Mouse (Mus musculus) neural tube, embryonic 10.5 days (tissue): ENCODE measurements around the gene Zfp683.

Experiments used
- DNase-seq: peaks from one replicate; pipeline ENCODE4 v3.0.0-alpha.2; 2017; ENCODE audit warnings: low spot score; ENCODE audit errors: extremely low spot score

The Zfp683 gene

GRCm38 (mm10) chr4:134090521-134091224 lies 37.0 kb downstream of the Zfp683 start:
- DNase-seq, result no peak

DNA sequence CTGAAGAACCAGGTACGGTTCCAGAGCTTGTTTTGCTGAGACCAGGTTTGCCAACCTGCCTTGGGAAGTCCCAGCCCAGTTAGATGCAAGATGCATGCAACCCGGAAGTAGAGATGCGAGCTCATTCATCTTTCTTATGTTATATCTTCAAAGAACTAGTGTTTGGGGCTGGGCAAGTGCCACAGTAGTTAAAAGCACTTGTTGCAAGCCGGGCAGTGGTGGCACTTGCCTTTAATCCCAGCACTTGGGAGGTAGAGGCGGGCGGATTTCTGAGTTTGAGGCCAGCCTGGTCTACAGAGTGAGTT lies 37.5 kb downstream of the Zfp683 start:
- DNase-seq, result no peak

GRCm38 (mm10) chr4:134092382-134093288 lies 39.0 kb downstream of the Zfp683 start:
- DNase-seq, result peak; percentile 31

DNA sequence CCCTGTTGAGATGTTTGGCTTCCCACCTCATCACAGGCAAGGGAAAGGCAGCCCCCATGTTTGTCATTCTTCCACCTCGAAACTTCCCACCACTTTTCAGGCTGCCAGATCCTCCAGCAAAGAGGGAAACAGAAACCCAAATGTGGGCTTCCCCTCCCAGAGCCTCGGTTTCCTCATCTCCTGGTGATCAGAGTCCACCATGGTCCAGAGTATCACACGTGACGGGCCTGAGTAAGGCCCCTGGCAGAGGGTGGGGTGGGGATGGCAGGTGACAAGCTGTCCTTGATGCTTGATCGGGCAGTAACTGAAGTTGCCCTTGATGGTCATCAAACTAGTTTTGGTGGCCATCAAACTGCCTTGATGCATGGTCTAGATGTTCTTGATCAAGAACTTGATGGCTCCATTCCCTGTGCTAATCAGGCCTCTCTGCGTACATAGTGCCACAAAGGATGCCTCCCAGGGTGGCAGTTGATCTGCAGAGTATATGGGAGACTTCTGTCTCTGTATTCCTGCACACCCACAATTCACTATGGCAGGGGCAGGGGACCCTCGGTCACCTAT lies 40.4 kb downstream of the Zfp683 start:
- DNase-seq, result no peak

DNA sequence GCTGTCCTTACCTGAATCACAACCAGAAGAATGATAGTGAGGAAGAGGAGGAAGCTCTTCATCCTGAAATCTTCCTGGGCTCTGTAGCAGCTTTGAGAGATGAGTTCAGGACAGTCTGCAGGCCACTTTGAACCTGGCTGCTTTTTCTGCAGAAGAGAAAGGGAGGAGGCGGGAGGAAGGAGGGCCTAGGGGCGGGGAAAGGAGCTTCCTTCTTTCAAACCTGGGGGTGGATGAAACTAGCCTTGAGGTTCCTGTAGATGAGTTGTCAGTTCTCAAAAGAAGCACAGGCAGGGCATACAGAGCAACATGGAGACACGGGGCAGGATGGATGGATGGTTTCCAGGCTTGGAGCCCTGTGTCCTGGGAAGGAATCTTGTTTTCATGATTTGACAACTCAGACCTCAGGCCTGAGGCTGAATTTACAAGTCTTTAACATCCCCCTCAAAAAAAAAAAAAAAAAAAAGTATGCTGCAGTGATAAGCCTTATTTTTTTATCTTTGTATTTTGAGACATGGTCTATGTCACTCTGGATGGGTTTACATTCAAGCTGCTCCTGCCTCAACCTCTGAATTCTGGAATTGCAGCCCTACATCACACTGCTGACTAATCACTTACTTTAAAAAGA lies 41.4 kb downstream of the Zfp683 start, which contains the start of gene Cd52:
Cd52 (minus strand) TSS at position 160 of the 625 bp plus-strand sequence.
- no peak for DNase-seq

- no peak for DNase-seq
These were observed 42.5 kb downstream of the Zfp683 start for GRCm38 (mm10) chr4:134096120-134096519.

DNA sequence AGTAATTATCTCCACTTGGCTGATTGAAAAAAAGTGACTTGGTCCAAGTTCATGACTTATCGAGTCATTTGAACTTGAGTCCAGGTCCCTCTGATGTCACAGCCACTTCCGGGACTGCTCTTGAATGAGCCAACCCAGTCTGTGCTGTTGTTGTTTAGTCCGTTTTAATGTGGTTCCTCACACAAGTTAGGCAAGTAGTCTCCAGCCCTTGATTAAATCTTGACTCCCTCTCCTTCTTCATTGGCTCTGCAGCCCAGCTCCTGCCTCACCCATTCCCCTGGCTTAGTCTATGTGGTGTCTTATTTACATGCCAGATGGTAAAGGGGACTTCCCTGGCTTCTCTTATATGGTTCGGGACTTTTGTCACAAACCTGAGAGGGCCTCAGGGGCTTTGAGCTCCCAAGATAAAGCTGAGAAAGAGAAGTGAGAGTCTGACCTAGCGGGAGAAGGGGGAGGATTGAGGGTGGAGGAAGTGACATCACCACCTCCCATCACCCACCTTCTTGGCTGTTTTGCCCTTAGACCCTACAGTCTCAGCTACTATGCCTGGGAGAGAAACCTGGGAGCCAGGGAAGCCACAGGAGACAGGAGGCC lies 43.5 kb downstream of the Zfp683 start:
- DNase-seq, result no peak

DNA sequence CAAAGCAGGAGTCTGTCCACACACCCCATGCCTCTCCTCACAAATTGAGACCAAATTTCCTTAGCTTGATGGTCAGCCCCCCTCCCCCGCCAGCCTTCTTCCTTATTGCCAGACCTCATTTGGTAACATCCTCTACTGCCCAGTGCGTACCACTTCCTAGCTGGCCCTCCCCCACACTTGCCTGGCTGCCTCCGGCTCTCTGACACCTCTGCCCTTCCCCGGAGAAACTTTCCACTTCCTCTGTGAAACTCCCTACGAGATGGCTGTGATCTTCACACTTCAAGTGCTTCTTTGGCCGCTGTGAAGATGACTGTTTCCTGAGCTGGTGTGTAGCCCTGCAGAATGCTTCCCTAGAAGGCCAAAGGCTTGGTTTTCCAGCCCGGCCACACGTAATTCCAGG lies 45.0 kb downstream of the Zfp683 start:
- DNase-seq, result no peak

DNA sequence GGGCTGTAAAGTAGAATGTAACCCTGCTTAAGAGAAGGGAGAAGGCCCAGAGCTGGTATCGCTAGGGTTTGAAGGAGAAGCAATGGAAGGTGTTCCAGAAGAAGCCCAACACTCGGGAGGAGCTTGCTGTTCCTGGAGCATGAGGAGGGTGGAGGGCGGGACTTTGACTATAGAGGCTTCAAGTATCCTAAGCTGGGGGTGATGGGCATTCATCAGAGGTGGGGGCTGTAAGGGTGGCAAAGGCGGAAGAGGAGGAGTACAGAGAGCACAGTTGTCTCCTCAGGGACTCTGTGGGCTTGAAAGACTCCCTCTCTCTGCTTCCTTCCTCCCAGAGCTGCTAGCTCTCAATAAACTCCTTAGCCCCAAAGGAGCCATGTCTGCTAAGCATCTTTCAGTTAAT lies 46.6 kb downstream of the Zfp683 start:
- DNase-seq, result no peak

GRCm38 (mm10) chr4:134101979-134102741 lies 48.5 kb downstream of the Zfp683 start, which contains the start of gene Ubxn11:
Gene Ubxn11, plus strand, starts transcription at chr4:134102570.
- peak; percentile 88 for DNase-seq

DNA sequence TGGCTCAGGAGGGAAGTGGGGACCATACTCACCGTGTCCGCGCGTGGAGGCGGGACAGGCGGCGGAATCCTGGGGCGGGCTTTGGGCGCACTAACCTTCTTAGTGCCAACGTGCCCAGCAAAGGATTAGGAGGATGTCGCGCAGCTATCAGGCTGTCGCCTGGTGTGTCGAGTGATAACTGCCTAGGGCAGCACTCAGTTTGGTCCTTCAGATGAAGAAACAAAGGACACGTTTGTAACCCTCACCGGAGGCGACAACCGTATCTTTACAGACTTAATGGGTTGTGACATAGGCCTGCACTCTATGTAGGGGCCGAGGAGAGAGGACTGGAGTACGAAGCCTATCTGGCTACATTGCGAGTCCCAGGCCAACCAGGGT lies 49.1 kb downstream of the Zfp683 start:
- no peak for DNase-seq

- DNase-seq, result no peak
These were observed 52.5 kb downstream of the Zfp683 start for GRCm38 (mm10) chr4:134106105-134106504.

GRCm38 (mm10) chr4:134107730-134108129 lies 54.1 kb downstream of the Zfp683 start:
- DNase-seq, result no peak

DNA sequence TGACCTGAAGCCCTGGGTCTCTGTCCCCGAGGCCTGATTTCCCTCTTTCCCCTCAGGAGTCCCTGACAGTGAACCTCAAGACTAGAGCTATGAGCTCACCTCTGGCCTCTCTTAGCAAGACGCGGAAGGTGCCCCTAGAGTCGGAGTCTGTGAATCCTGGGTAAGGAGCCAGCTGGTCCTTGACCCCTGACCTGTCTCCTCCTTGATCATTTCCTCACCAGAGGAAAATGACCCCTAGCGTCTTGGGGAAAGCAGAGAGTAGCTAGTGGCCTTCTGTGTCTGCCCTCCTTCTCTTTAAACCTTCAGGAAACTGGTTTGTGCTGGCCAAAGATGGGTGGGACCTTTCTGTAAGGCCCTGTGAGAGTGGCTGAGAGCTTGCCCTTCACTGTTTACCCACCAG lies 54.6 kb downstream of the Zfp683 start:
- DNase-seq, result no peak
